Mouse (Mus musculus): ENCODE measurements around the gene Gm27021.

Gene Gm27021

DNA sequence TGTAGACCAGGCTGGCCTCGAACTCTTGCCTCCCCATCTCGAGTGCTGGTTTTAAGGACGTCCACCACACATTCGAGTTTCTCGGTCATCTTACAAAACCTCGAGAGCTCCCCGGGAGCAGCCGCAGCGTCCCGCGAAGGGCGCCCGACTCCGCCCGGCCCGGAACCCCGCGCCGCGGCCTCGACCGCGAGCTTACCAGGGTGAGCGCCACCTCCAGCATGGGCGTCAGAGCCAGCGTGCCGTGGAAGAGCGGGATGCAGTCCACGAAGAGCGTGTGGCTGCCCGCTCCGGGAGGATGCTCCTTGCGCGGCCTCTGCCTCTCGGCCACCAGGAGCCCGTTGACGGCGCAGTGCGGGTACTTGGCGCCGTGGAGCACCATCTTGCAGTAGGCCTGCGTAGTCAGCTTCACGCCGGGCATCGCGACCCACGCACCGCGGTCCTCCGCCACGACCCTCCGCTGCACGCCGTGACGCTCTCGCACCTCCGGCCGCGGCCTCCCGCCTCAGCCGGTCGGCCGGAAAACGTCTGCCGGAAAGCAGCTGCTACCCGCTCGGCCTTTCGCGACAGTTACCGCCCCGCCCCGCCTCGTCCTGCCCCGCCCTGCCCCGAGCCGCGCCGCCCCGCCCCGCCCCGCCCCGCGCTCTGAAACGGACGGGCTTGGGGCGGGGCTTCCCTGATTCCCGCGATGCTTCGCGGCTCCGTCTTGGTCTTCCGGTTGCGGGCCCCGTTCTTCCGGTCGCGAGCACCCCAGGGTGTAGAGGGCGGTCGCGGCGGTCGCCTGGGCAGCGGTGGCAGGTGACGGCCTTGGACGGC is at the start of gene Gm27021, which contains the start of gene Cox4i1:
Gene Gm27021, minus strand, starts transcription at position 519 of the 813 bp plus-strand sequence.
Gene Cox4i1, plus strand, starts transcription at position 662 of the 813 bp plus-strand sequence.
- in situ Hi-C loops (cut with MboI; ENCODE audit: unreplicated experiment in 2 of 2), result loop anchor here in 1 of 2 experiments (25.0 kb wide), 1 partner anchor 1170 kb away; the partner anchor contains the start of gene Klhdc4

DNA sequence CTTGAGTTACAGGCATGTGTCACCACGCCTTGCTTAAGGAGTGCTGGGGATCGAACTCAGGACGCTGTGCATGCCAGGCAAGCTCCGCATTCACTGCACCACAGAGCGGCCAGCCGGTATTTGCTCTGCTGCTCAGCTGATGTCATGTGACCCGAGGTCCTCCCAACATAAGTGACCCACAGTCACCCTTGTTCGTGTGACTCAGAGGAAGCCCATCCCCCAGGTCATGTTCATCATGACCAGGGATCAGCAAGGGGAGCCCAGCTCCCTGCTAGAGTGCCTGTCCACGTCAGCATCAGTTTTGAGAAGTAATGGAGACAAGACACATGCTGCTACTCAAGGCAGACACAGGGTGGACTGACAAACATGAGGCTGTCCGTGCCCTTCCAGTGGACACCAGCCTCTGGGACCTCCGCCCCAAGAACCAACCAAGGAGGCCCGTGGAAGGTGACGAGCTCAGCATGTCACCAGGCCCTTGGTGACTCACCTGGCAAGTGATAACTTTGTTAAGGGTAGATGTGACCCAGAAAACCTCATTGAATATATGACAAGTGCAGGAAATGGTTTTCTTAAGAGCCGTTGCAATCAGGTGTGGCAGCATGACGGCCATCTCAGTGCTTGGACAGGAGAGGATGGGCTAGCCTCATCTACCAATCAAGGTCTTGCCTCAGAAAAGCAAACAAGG is 48.3 kb upstream of the Gm27021 start:
- in situ Hi-C loops (cut with MboI; ENCODE audit: unreplicated experiment in 2 of 2), result no loop called here

DNA sequence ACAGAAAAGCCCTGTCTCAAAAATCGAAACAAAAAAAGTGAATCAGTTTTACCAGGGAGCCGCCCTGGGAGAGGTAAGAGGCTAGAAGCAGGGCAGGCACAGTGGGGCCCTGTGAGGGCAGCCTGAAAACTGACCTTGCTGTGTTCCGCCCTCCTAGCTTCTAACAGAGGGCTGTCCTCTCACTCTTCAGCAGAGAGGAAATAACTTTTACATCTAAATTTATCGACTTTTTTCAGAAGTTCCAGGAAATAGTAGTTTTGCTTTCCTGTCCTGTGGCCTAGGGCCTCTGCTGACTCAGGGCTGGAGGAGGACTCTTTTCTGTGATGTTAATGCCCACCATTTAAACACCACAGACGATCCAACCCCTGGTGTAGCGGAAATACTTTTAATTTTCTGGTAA is 47.3 kb upstream of the Gm27021 start:
- in situ Hi-C loops (cut with MboI; ENCODE audit: unreplicated experiment in 2 of 2), result no loop called here

DNA sequence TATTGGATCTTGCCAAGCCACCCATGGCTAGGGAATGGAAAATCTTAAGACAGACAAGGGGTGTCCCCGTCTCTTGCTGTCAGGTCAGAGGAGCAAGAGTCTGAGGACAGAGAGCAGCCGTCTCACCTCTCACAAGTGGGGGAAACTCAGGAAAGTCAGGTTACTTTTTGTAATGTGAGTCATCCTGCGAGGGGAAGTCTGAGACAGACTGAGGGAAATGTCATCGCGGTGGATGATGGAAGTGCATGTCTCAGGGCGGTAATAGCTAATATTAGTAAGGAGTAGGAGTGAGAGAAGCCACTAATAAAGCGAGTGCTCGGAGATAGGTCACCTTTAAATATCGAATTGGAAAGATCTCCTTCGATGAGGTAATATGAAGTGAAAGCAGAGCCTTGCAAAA is 41.3 kb upstream of the Gm27021 start:
- in situ Hi-C loops (cut with MboI; ENCODE audit: unreplicated experiment in 2 of 2), result no loop called here

DNA sequence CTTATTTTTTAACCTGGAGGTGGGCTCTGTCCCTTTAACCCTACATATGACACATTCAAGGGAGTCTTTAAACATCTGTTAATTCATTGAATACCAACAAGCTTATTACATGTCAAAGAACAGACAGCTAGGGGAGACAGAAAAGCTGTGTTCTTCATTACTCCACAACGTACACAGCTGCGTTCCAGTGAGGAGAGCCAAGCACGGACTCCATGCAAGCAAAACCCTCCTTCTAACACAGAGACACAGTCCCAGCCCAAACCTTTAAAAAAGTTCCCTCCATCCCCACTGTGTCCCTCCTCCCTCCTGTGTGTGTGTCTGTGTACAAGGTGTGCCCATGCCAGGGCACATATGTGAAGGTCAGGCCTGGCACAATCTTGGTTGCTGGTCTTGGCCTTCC is 38.3 kb upstream of the Gm27021 start:
- in situ Hi-C loops (cut with MboI; ENCODE audit: unreplicated experiment in 2 of 2), result no loop called here

DNA sequence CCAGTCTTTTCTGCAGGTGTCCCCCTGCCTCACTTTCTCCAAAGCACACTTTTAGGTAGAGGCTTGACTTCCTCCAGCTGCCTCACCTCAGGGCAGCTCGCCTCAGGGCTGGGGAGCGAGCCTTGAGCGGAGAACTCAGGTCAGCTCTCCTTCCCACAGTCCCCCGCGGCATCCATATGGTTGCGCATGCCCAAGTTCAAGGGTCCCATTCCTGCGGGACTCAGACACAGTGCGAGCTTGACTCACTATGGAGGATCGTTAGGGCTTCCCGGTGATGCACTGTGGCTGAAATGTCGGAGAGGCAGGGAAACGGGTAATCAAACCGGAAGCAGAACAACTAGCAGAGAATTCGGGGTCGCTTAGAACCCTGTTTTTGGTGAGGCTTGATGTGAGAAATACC is 37.3 kb upstream of the Gm27021 start:
- in situ Hi-C loops (cut with MboI; ENCODE audit: unreplicated experiment in 2 of 2), result no loop called here

DNA sequence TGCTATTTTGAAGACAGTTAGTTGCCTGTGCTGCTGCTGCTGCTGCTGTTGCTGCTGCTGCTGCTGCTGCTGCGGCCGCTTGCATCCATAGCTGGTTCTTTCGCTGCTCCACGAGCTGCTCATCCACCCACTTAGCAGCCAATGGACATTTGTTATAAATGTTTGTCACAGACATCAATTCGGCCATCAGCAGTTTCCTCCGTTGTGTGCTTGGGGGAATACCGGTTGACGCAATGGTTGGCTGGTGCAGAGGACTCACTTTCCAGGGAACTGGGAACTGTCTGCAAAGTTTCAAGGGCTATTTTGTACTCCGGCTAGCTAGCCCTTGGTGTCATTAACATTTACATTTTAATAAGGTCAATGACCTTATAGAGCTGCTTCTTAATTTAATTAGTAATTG is 36.3 kb upstream of the Gm27021 start:
- in situ Hi-C loops (cut with MboI; ENCODE audit: unreplicated experiment in 2 of 2), result no loop called here

DNA sequence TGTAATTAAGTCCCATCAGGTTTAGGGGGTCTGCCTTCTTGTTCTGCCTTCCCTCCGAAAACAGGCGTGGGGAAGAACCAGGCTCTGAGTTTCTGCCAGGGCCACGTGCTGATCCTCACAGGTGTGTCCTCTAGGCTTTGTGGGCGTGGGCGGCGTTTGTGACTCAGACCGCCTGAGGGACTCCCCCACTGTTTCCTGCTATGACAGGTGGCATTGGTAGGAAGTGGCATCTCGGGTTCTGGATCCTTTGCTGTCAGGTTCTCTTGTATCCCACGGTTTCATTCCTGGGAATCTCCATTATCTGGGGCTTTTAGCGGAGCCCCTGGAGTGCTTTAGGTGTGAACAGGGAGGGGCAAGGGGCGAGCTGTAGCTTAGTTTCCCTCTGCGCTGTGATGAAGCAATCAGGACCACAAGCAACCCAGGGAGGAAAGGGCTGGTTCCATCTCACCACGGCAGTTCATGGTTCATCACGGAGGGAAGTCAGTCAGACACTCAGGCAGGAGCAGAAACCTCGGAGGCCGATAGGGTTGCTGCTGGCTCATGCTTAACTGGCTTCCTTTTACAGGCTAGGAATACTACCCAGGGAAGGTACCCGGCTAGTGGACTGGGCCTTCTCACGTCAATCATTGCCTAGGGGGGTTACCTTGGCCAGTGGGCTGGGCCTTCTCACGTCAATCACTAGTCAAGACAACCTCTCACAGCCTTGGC is 34.0 kb upstream of the Gm27021 start:
- in situ Hi-C loops (cut with MboI; ENCODE audit: unreplicated experiment in 2 of 2), result no loop called here

DNA sequence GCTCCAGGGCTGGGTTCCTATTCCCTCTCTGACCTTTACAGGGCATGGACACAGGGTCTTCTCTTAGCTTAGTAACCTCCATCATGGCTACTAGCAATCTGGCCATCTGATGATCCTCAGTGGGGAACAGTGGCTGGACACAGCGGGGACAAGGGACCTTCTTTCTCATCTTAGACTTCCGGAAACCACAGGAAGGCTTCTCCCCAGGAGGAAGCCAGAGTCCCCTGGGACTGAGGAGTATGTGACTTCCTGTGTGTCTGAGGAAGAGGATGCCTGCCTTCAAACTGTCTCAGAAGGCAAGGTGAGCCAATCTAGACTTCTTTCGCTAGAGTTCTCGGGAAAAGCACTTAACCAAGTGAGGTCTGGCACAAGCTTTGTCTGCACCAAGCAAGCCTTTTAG is 32.2 kb upstream of the Gm27021 start:
- in situ Hi-C loops (cut with MboI; ENCODE audit: unreplicated experiment in 2 of 2), result no loop called here

DNA sequence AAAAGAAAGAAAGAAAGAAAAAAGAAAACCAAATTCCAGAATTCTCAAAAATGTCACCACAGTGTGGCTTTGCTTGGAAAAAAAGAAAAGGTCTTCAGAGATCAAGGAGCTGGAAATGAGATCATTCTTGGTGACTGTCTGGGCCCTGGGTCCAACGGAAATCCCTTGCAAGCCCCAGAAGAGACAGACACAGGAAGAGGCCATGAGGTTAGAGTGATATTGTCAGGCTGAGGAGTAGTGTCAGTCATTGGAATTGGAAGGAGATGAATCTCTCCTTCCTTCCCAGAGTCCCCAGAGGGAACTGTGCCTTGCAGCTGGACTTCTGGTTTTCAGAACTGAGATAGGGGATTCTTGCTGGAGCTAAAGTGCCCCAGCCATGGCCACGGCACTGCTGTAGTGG is 31.7 kb upstream of the Gm27021 start:
- in situ Hi-C loops (cut with MboI; ENCODE audit: unreplicated experiment in 2 of 2), result loop anchor here in 1 of 2 experiments (25.0 kb wide), 2 partner anchors 763 to 888 kb away; partner anchors contain the start of genes Fbxo31 and Map1lc3b

DNA sequence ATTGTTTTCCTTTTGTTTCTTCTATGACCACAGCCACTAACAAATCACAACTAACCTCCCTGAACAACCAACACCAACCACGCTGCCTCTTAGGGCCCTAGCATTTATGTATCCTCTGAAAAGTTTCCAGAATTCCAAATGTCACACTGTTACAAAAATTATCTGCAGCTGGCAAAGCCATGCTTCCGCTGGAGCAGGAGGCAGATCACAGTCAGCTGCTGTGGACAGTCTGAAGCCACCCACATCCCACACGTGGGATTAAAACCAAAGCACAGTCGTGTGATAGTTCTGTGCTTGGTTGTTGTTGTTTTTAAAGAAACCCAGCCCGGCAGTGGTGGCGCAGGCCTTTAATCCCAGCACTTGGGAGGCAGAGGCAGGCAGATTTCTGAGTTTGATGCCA is 31.2 kb upstream of the Gm27021 start:
- in situ Hi-C loops (cut with MboI; ENCODE audit: unreplicated experiment in 2 of 2), result loop anchor here in 1 of 2 experiments (25.0 kb wide), 2 partner anchors 763 to 888 kb away; partner anchors contain the start of genes Fbxo31 and Map1lc3b

DNA sequence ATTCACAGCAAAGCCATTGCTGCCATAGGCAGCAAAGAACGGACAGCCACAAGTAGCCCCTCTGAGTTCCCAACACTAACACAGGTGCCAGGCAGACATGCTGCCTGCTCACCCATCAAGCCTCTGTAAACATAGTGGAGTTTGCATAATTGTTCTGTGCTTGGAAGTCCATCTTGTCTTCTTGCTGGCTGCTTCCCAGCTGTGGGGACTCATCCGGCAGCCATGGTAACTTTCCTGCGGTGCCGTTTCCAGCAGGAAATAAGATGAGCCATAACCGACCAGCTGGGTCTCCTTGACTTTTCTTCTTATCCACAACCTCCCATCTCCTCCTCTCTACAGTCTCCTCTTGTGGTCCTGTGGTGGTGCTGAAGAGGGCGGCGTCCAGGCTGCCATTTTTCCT is 30.5 kb upstream of the Gm27021 start:
- in situ Hi-C loops (cut with MboI; ENCODE audit: unreplicated experiment in 2 of 2), result loop anchor here in 1 of 2 experiments (25.0 kb wide), 2 partner anchors 764 to 889 kb away; partner anchors contain the start of genes Fbxo31 and Map1lc3b

DNA sequence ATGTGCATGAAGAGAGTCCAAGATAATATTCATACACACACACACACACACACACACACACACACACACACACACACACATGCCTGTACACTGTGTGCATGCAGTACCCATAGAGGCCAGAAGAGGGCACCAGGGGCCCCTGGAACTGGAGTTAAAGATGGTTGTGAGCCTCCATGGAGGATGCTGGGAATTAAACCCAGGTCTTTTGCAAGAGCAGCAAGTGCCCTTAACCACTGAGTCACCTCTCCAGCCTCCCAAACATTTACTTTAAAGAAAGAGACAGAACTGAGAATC is 30.0 kb upstream of the Gm27021 start:
- in situ Hi-C loops (cut with MboI; ENCODE audit: unreplicated experiment in 2 of 2), result loop anchor here in 1 of 2 experiments (25.0 kb wide), 2 partner anchors 764 to 889 kb away; partner anchors contain the start of genes Fbxo31 and Map1lc3b

DNA sequence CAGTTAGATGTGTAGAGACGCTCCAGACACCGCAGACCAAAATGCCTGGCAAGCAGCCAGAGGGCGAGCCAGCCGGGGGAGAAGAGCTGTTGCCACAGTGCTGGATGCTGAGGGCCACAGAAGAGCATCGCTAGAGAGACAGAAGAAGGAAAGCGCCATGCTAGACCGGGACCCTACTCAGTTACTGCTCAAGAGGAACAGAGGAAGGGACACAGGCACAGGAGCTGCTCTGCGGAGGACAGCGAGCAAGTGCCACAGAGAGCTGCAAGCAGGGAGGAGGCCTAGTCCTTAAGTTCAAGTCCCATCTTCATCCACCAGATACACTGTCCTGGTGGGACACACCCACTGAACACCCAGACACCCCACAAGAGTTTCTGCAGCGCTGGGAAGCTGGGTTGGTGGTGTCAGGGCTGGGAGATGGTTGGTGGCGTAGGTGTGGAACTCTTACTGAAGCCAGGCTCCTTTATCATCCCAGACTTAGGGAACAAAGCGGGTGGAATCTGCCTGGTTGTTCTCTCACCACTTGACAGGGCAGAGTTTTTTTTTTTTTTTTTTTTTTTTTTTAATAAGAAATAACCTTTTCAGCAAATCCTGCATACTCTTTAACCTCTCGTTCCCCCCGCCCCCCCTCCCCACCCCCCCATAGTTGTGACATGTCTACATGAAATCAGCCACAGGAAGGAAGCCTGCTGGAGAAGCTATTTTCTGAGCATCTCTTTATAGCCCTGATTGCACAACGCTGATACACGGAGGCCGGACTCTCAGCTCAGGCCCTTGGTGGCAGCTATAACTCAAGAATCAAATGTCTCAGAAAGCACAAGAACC is 29.5 kb upstream of the Gm27021 start:
- in situ Hi-C loops (cut with MboI; ENCODE audit: unreplicated experiment in 2 of 2), result loop anchor here in 1 of 2 experiments (25.0 kb wide), 2 partner anchors 765 to 890 kb away; partner anchors contain the start of genes Fbxo31 and Map1lc3b

DNA sequence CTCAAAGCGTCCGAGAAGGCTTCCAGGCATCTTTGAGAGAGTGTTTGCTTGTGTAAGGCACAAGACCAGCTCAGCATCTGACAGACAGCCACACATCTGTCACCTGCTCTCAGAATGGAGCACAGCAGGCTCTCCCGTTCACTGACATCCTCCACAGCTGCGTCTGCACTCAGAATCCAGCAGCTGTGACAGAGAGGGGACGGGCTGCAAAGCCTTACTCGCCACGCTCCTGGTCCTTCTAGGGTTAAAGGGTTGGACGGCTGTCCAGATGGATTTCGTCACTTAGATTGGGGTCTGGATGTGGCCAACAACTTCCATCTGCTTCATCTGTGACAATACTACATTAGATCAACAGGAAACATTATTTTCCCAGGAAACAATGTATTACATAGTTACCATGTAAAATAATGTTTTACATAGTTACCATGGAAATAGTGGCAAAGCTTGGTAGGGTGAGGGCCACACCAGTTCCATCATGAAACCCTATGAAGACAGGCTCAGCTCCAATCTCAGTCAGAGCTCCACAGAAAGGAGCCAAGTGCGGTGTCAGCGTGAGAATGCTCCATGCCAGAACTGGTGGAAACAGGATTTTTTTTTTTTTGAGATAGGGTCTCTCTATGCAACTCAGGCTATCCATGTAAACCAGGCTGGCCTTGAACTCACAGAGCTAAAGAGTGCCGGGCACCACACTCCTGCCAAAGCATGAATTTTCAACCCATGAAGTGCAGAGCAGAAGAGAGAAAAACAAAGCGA is 28.7 kb upstream of the Gm27021 start:
- in situ Hi-C loops (cut with MboI; ENCODE audit: unreplicated experiment in 2 of 2), result loop anchor here in 1 of 2 experiments (25.0 kb wide), 2 partner anchors 766 to 891 kb away; partner anchors contain the start of genes Fbxo31 and Map1lc3b

DNA sequence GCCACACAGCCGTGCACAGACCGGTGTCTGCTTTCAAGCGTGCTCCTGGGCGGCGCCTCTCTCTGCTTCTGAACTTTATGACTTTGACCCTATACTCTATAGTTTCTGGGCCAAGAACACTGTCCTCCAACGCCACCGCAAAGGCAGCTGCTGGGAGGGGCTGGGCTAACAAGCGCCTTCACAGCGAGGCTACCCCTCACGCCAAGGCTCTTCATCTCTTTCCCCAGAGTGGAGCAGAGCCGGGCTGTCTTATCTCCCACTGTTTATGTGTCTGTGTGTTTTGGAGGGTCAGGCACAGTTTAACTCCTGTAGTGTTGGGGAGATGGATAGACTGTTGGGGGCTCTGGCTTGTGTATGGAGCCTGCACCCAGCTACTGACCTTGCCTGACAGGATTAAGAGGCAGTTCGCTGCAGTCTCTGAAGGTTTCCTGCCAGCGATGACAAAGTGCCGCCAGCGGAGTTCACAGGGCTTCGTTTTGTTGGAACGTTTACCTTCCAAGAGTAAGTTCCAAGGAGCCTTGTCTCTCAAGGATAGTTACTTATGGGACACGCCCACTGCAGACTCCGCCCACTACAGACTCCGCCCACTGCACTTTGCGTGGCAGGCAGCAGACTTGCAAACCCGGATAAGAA is 26.1 kb upstream of the Gm27021 start:
- in situ Hi-C loops (cut with MboI; ENCODE audit: unreplicated experiment in 2 of 2), result loop anchor here (5.0 to 25.0 kb wide), 3 partner anchors 33 to 893 kb away; partner anchors contain the start of genes Fbxo31 (in 1 of the 2) and Map1lc3b (in 1 of the 2)

DNA sequence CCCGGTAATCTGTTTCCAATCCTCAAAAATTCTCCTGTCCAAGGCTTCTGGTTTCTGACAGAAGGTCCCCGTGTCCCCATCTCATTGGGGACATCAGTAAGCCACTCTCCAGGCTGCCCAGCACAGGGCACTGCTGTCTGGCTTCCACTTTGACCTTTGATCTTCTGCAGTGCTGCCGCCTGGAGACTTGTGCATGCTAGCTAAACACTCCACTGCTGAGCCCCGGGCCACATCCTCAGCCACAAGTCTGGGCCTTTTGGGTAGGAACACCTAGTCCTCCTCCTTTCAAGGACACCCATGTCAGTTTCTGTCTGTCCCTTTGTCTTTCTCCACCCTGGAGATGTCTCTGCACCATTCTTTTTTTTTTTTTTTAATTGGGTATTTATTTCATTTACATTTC is 25.1 kb upstream of the Gm27021 start:
- in situ Hi-C loops (cut with MboI; ENCODE audit: unreplicated experiment in 2 of 2), result loop anchor here (5.0 to 25.0 kb wide), 3 partner anchors 34 to 894 kb away; partner anchors contain the start of genes Fbxo31 (in 1 of the 2) and Map1lc3b (in 1 of the 2)

DNA sequence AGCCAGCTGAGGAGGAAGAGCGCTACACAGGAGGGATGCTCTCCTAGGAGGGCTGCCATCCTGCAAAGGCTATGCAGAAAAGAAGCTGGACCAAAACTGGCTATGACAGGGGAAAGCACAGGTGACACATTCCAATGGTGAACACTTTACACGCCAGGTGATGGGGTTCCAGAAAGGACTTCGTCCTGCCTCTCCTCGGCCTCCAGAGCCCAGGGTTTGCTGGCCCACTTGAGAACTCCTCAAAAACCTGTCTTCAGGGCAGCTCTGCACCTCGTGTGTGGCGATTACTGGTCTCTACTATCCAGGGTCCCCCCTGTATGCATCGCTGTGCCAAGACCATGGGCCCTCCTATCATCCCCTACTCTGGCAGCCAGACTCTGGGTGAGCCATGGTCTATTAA is 20.6 kb upstream of the Gm27021 start:
- in situ Hi-C loops (cut with MboI; ENCODE audit: unreplicated experiment in 2 of 2), result loop anchor here in 1 of 2 experiments (25.0 kb wide), 2 partner anchors 774 to 899 kb away; partner anchors contain the start of genes Fbxo31 and Map1lc3b

Data from v-Abl transformed pro-B cells (cell line).